Mouse (Mus musculus) retina, postnatal 7 days (tissue): Measurements from ENCODE around the gene Col5a1.
A peak's percentile ranks its signal among the peaks of the same experiment; 100 is the strongest.

Experiments used
- DNase-seq: peaks from one replicate; pipeline ENCODE4 v3.0.0-alpha.2; 2012; ENCODE audit warnings: low read depth, low spot score

Gene Col5a1

GRCm38 (mm10) chr2:27886148-27886551 is at the start of gene Col5a1:
Gene Col5a1 (plus strand): TSS chr2:27886425.
- DNase-seq: peak; percentile 34

- no peak for DNase-seq
These were observed 48.1 kb upstream of the Col5a1 start for GRCm38 (mm10) chr2:27838112-27838511.

GRCm38 (mm10) chr2:27840890-27841289 is 45.3 kb upstream of the Col5a1 start:
- no peak for DNase-seq

GRCm38 (mm10) chr2:27842893-27843292 is 43.3 kb upstream of the Col5a1 start:
- no peak for DNase-seq

- no peak for DNase-seq
These were observed 41.3 kb upstream of the Col5a1 start for GRCm38 (mm10) chr2:27844885-27845284.

GRCm38 (mm10) chr2:27847001-27847400 is 39.2 kb upstream of the Col5a1 start:
- no peak for DNase-seq

- DNase-seq: no peak
These were observed 38.3 kb upstream of the Col5a1 start for GRCm38 (mm10) chr2:27847851-27848435.

GRCm38 (mm10) chr2:27848466-27848865 is 37.8 kb upstream of the Col5a1 start:
- DNase-seq: no peak

- DNase-seq: no peak
These were observed 27.8 kb upstream of the Col5a1 start for GRCm38 (mm10) chr2:27858348-27858903.

GRCm38 (mm10) chr2:27861576-27862238 is 24.5 kb upstream of the Col5a1 start:
- DNase-seq: no peak

- DNase-seq: no peak
These were observed 21.5 kb upstream of the Col5a1 start for GRCm38 (mm10) chr2:27864491-27865365.

GRCm38 (mm10) chr2:27870586-27870985 is 15.6 kb upstream of the Col5a1 start:
- no peak for DNase-seq

- no peak for DNase-seq
These were observed 15.2 kb upstream of the Col5a1 start for GRCm38 (mm10) chr2:27871056-27871455.

- no peak for DNase-seq
These were observed 13.9 kb upstream of the Col5a1 start for GRCm38 (mm10) chr2:27872276-27872675.

GRCm38 (mm10) chr2:27873030-27873429 is 13.2 kb upstream of the Col5a1 start:
- DNase-seq: no peak

GRCm38 (mm10) chr2:27874596-27874995 is 11.6 kb upstream of the Col5a1 start:
- no peak for DNase-seq

GRCm38 (mm10) chr2:27875231-27875630 is 11.0 kb upstream of the Col5a1 start:
- DNase-seq: no peak

GRCm38 (mm10) chr2:27875786-27876185 is 10.4 kb upstream of the Col5a1 start:
- DNase-seq: no peak

GRCm38 (mm10) chr2:27876724-27877504 is 9.3 kb upstream of the Col5a1 start:
- no peak for DNase-seq

- no peak for DNase-seq
These were observed 8.2 kb upstream of the Col5a1 start for GRCm38 (mm10) chr2:27878066-27878465.

GRCm38 (mm10) chr2:27883276-27883675 is 2.9 kb upstream of the Col5a1 start:
- no peak for DNase-seq
